Mouse (Mus musculus) sigmoid colon, adult 10 weeks (tissue): ENCODE data around the gene Glipr1l1. TPM values are rescaled to one million over a fixed set of nuclear protein-coding genes. Genes with fewer than 3 reads are reported as not detected.

ENCODE experiments used
- polyA plus RNA-seq: library from polyadenylated mRNA; stranded (reverse); fragments of 350-450 nt; fragmentation: Illumina TruSeq; extraction: RNeasy Lipid Tissue Mini Kit (QIAGEN cat#74804); gene quantifications from one replicate; pipeline ENCODE4 v1.2.3, GENCODE M21; 2014; ENCODE audit warnings: low read depth, low replicate concordance

Glipr1l1 gene
- not detected for polyA plus RNA-seq

DNA sequence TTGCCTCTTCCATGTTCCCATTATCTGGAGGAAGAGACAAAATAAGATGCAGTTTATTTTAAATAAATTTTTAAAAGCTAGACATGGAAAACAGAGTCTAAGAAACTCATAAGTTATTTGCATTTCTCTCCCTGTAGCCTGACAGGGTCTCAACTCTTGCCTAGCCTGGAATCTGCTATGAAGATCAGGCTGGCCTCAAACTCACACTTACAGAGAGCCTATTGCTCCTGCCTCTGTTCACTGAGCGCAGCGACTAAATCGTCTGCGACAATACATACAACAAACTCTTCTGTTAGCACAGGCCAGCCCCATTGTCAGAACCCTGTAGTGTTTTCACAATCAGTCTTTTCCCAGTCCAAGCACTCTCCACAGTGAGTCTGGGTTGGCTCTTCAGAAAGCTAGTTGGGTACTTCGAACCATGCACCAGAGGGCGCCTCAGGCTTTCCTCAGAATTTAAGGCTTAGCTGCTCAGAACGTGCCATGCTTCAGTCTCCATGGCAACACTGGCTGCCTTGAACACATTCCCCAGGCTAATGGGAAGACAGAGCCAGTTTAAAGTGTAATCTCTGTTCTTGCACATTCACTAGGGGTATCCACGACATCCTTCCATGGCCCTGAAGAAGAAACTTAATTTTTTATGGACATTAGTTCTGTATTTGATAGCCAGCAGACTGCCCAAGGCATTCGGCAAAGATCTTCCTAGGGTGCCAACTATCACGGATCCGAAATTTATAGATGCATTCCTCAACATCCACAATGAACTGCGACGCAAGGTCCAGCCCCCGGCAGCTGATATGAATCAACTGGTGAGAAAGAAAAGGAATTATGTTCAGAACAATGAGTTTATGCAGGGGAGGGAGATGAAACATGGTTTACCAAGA lies at the start of gene Glipr1l1:
Gene Glipr1l1 (plus strand): TSS at position 488 of the 881 bp plus-strand sequence.

DNA sequence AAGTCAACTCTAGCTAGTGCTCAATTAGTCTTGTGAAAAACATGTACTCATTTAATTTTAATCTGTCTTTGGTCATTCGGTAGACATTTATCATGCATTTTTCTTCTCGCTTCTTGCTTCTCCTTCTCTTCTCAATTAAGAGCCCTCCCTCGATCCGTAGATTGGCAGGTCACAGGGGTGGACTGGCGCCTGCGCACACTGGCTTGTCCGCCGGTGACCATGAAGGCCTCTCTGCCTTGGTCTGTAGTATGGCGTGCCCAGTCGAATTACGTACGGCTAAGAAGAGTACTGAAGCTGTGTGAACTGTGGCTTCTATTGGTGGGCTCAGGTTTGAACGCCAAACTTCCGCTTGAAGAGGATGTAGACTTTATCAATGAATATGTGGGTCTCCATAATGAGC lies 23.2 kb downstream of the Glipr1l1 start, which contains the start of gene Glipr1l2:
Gene Glipr1l2 (plus strand): TSS at position 198 of the 400 bp plus-strand sequence.

Other genes starting within 250 kb of the Glipr1l1 start
- gene Krr1, start 87.5 kb upstream of the Glipr1l1 start, polyA plus RNA-seq, result 41.7 TPM
- 49.4 TPM for gene Glipr1, start 57.6 kb upstream of the Glipr1l1 start, polyA plus RNA-seq
- gene Glipr1l2, start 23.2 kb downstream of the Glipr1l1 start, polyA plus RNA-seq, result not detected
- not detected for gene Glipr1l3, start 100.1 kb downstream of the Glipr1l1 start, polyA plus RNA-seq
- gene Caps2, start 103.4 kb downstream of the Glipr1l1 start, polyA plus RNA-seq, result 0.19 TPM
- 1.2 TPM for gene Kcnc2, start 210.9 kb downstream of the Glipr1l1 start, polyA plus RNA-seq